Mouse (Mus musculus): Measurements from ENCODE around the gene Helq. TPM values are rescaled to one million over a fixed set of nuclear protein-coding genes. Genes with fewer than 3 reads are reported as not detected.

Helq gene
- polyA plus RNA-seq, 1 experiment from 2014 or later, result 14.1 TPM

DNA sequence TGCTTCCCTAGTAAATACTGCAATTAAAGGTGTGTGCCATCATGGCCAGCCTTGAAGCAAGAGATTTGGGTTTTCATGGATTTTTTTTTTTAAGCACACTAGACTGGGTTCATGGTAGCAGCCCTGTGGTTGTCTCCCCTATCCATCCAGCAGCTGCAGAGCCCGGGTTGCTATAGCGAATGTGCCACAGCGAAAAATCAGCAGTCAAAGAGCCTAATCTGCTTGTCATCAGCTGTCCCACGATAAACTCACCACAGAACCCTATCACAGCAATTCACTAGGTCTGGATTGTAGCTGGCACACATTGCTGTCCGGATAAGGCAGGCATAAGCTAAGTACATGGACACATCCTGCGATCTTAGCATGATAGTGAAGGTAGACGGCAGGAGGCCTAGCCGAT, 61.5 kb downstream of the Helq start:
- Histone ChIP-seq H3K36me3 (no peaks in the 10 kb centered on the region), H3K4me2 (no peak overlapping the region), H3K9ac (no peak overlapping the region), H3K4me3 (replicated peaks) (no peak overlapping the region), H3K27ac (no peak overlapping the region), H3K27me3 (no peaks in the 10 kb centered on the region), H3K4me1 (replicated peaks) (peaks cover 11% of the 10 kb centered on the region), H3K9me3 (replicated peaks) (no peaks in the 10 kb centered on the region; the same call in 1 of the 2 replicates)
- 39% methylated on average over 8 of the region's 8 CpGs for WGBS (ENCODE audit: insufficient replicate concordance)
- no peak for ATAC-seq (ENCODE audit: low read depth)
- DNase-seq, result no peak

GRCm38 (mm10) chr5:100734535-100734934, 63.9 kb downstream of the Helq start:
- Histone ChIP-seq H3K9me3 (replicated peaks) (no peaks in the 10 kb centered on the region), H3K27ac (no peak overlapping the region), H3K9ac (no peak overlapping the region), H3K27me3 (no peaks in the 10 kb centered on the region), H3K36me3 (no peaks in the 10 kb centered on the region), H3K4me3 (replicated peaks) (no peak overlapping the region), H3K4me1 (replicated peaks) (peaks cover 11% of the 10 kb centered on the region), H3K4me2 (no peak overlapping the region)
- ATAC-seq (ENCODE audit: low read depth) (peak; percentile 70), DNase-seq (no peak)
- WGBS (ENCODE audit: insufficient replicate concordance), result 38% methylated on average over 4 of the region's 4 CpGs

GRCm38 (mm10) chr5:100728757-100729156, 69.6 kb downstream of the Helq start:
- no peak overlapping the region for H3K27ac ChIP-seq
- peak overlapping the region; percentile 16 for H3K4me2 ChIP-seq
- ATAC-seq (ENCODE audit: low read depth) (peak; percentile 47; the same call in 1 of the 2 replicates), DNase-seq (no peak)
- no peaks in the 10 kb centered on the region for H3K9me3 ChIP-seq (replicated peaks)
- H3K9ac ChIP-seq, result no peak overlapping the region
- no peak overlapping the region for H3K4me3 ChIP-seq (replicated peaks)
- H3K4me1 ChIP-seq (replicated peaks), result no peaks in the 10 kb centered on the region
- no peaks in the 10 kb centered on the region for H3K36me3 ChIP-seq
- H3K27me3 ChIP-seq, result no peaks in the 10 kb centered on the region
- WGBS (ENCODE audit: insufficient replicate concordance), result 13% methylated on average over 13 of the region's 13 CpGs

DNA sequence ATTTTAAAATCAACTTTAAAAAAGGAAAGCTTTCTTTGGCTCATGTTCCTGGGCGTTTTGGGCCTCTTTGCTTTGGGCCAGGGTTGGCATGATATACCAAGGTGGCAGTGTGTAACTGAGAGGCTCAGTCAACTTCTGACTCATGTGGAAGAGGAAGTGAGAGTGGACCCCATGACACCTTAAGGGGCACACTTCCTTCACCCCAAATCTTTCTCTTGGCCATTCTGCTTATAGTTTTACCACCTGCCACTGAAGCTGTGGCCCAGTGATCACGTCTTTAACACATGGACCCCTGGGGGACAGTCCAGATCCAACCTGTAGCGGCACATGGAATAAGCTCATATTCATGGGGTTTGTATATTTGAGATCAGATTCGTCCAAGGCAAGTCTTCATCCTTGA, 72.4 kb downstream of the Helq start:
- Histone ChIP-seq H3K4me1 (replicated peaks) (no peaks in the 10 kb centered on the region), H3K4me2 (no peak overlapping the region), H3K36me3 (no peaks in the 10 kb centered on the region), H3K9me3 (replicated peaks) (no peaks in the 10 kb centered on the region), H3K27me3 (peaks cover 4% of the 10 kb centered on the region; the same call in 1 of the 2 replicates), H3K4me3 (replicated peaks) (no peak overlapping the region), H3K9ac (no peak overlapping the region), H3K27ac (no peak overlapping the region)
- 62% methylated on average over 4 of the region's 4 CpGs for WGBS (ENCODE audit: insufficient replicate concordance)
- DNase-seq (no peak), ATAC-seq (ENCODE audit: low read depth) (no peak)

GRCm38 (mm10) chr5:100719235-100720088, 78.9 kb downstream of the Helq start, which contains the start of gene Hpse:
TSS of gene Hpse (minus strand) at chr5:100719716.
- Histone ChIP-seq H3K27ac (no peak within 1 kb of the TSS), H3K9me3 (replicated peaks) (no peaks in the 10 kb centered on the region), H3K36me3 (no peaks in the 10 kb centered on the region), H3K4me1 (replicated peaks) (peaks cover 4% of the 10 kb centered on the region; the same call in 1 of the 2 replicates), H3K4me2 (peak within 1 kb of the TSS; percentile 75), H3K4me3 (replicated peaks) (peak within 1 kb of the TSS; percentile 56), H3K9ac (peak within 1 kb of the TSS; percentile 15; the same call in 1 of the 2 replicates), H3K27me3 (peaks cover 33% of the 10 kb centered on the region)
- WGBS (ENCODE audit: insufficient replicate concordance), result 2% methylated on average over 44 of the region's 56 CpGs
- no peak for DNase-seq
- ATAC-seq (ENCODE audit: low read depth), result peak; percentile 48

- H3K4me1 ChIP-seq (replicated peaks), result peaks cover 4% of the 10 kb centered on the region; the same call in 1 of the 2 replicates
- no peaks in the 10 kb centered on the region for H3K9me3 ChIP-seq (replicated peaks)
- no peaks in the 10 kb centered on the region for H3K36me3 ChIP-seq
- no peak overlapping the region for H3K27ac ChIP-seq
- no peak overlapping the region for H3K4me2 ChIP-seq
- DNase-seq (no peak), ATAC-seq (ENCODE audit: low read depth) (no peak)
- WGBS (ENCODE audit: insufficient replicate concordance), result 86% methylated on average over 15 of the region's 15 CpGs
- H3K27me3 ChIP-seq, result peaks cover 33% of the 10 kb centered on the region
- no peak overlapping the region for H3K4me3 ChIP-seq (replicated peaks)
- no peak overlapping the region for H3K9ac ChIP-seq
Measured at GRCm38 (mm10) chr5:100716762-100717161, 81.6 kb downstream of the Helq start.

Other genes with a start within 250 kb of the Helq start
- gene Plac8, start 226.4 kb downstream of the Helq start, polyA plus RNA-seq (2015; fragmentation: Nextera tagmentation; extraction: Ambion mirVana), result 56.3 and 58.7 TPM in 2 replicates
- 28.9 and 30.2 TPM in 2 replicates for gene Coq2, start 123.5 kb downstream of the Helq start, polyA plus RNA-seq (2015; fragmentation: Nextera tagmentation; extraction: Ambion mirVana)
- gene Hpse, start 78.9 kb downstream of the Helq start, polyA plus RNA-seq (2015; fragmentation: Nextera tagmentation; extraction: Ambion mirVana), result 1.9 and 2.0 TPM in 2 replicates
- 172 and 176 TPM in 2 replicates for gene Mrps18c, start within 50 bp of the Helq start, polyA plus RNA-seq (2015; fragmentation: Nextera tagmentation; extraction: Ambion mirVana)
- 18.4 and 20.7 TPM in 2 replicates for gene Abraxas1, start 22.4 kb upstream of the Helq start, polyA plus RNA-seq (2015; fragmentation: Nextera tagmentation; extraction: Ambion mirVana)
- 1.3 and 1.6 TPM in 2 replicates for gene Gpat3, start 47.1 kb upstream of the Helq start, polyA plus RNA-seq (2015; fragmentation: Nextera tagmentation; extraction: Ambion mirVana)

Data from liver, embryonic 13.5 days (tissue).